Mouse (Mus musculus): ENCODE data around the gene Timm13. TPM values are rescaled to one million over a fixed set of nuclear protein-coding genes. Genes with fewer than 3 reads are reported as not detected.

Gene Timm13
- 67.2 to 77.1 TPM (median 71.8 TPM) in 4 replicates for total RNA-seq (2023; ENCODE audit: inconsistent age)

GRCm38 (mm10) chr10:80900318-80901247 lies at the start of gene Timm13:
Gene Timm13 (minus strand): TSS chr10:80900969.

GRCm38 (mm10) chr10:80929299-80930226 lies 28.8 kb upstream of the Timm13 start, which contains the start of gene Gadd45b:
Gene Gadd45b (plus strand): TSS chr10:80930073.

GRCm38 (mm10) chr10:80917779-80918434 lies 17.1 kb upstream of the Timm13 start, which contains the start of gene Lmnb2:
Gene Lmnb2 (minus strand): TSS chr10:80918245.

GRCm38 (mm10) chr10:80871581-80871980 lies 29.2 kb downstream of the Timm13 start, which contains the start of gene Tmprss9:
Gene Tmprss9 (plus strand): TSS chr10:80871848.

GRCm38 (mm10) chr10:80854913-80855748 lies 45.6 kb downstream of the Timm13 start, which contains the start of the genes Lsm7 and Sppl2b:
Gene Lsm7 (minus strand): TSS chr10:80855209.
Gene Sppl2b (plus strand): TSS chr10:80855275.

Other genes starting within 250 kb of the Timm13 start
- 28.4 to 35.4 TPM (median 33.8 TPM) in 4 replicates for gene Btbd2, start 243.9 kb downstream of the Timm13 start, total RNA-seq (2023; ENCODE audit: inconsistent age)
- 439 to 470 TPM (median 448 TPM) in 4 replicates for gene Mknk2, start 222.9 kb downstream of the Timm13 start, total RNA-seq (2023; ENCODE audit: inconsistent age)
- gene Mob3a, start 199.0 kb downstream of the Timm13 start, total RNA-seq (2023; ENCODE audit: inconsistent age): 98.5 to 112 TPM (median 103 TPM) in 4 replicates
- gene Izumo4, start 198.8 kb downstream of the Timm13 start, total RNA-seq (2023; ENCODE audit: inconsistent age): 27.3 to 49.1 TPM (median 36.6 TPM) in 4 replicates
- gene Ap3d1, start 158.7 kb downstream of the Timm13 start, total RNA-seq (2023; ENCODE audit: inconsistent age): 128 to 153 TPM (median 137 TPM) in 4 replicates
- 65.5 to 67.7 TPM (median 67.0 TPM) in 4 replicates for gene Dot1l, start 145.8 kb downstream of the Timm13 start, total RNA-seq (2023; ENCODE audit: inconsistent age)
- 69.6 to 87.1 TPM (median 77.5 TPM) in 4 replicates for gene Sf3a2, start 102.8 kb downstream of the Timm13 start, total RNA-seq (2023; ENCODE audit: inconsistent age)
- gene Plekhj1, start 102.3 kb downstream of the Timm13 start, total RNA-seq (2023; ENCODE audit: inconsistent age): 120 to 133 TPM (median 122 TPM) in 4 replicates
- gene Amh, start 95.7 kb downstream of the Timm13 start, total RNA-seq (2023; ENCODE audit: inconsistent age): 0.96 to 1.9 TPM (median 1.5 TPM) in 4 replicates
- gene Jsrp1, start 87.5 kb downstream of the Timm13 start, total RNA-seq (2023; ENCODE audit: inconsistent age): not detected in 4 replicates
- gene Oaz1, start 74.3 kb downstream of the Timm13 start, total RNA-seq (2023; ENCODE audit: inconsistent age): 502 to 594 TPM (median 550 TPM) in 4 replicates
- gene Lingo3, start 56.9 kb downstream of the Timm13 start, total RNA-seq (2023; ENCODE audit: inconsistent age): not detected in 4 replicates
- 20.6 to 35.7 TPM (median 27.3 TPM) in 4 replicates for gene Lsm7, start 45.8 kb downstream of the Timm13 start, total RNA-seq (2023; ENCODE audit: inconsistent age)
- 24.8 to 34.2 TPM (median 28.8 TPM) in 4 replicates for gene Sppl2b, start 45.7 kb downstream of the Timm13 start, total RNA-seq (2023; ENCODE audit: inconsistent age)
- gene Tmprss9, start 29.1 kb downstream of the Timm13 start, total RNA-seq (2023; ENCODE audit: inconsistent age): not detected in 4 replicates
- gene Lmnb2, start 17.3 kb upstream of the Timm13 start, total RNA-seq (2023; ENCODE audit: inconsistent age): 10.7 to 14.4 TPM (median 12.4 TPM) in 4 replicates
- 43.6 to 49.2 TPM (median 44.1 TPM) in 4 replicates for gene Gadd45b, start 29.1 kb upstream of the Timm13 start, total RNA-seq (2023; ENCODE audit: inconsistent age)
- gene Gng7, start 114.0 kb upstream of the Timm13 start, total RNA-seq (2023; ENCODE audit: inconsistent age): 0.19 to 0.39 TPM (median 0.22 TPM) in 3 of 4 replicates, not detected in the other
- not detected in 4 replicates for gene Diras1, start 124.7 kb upstream of the Timm13 start, total RNA-seq (2023; ENCODE audit: inconsistent age)
- 10.1 to 13.0 TPM (median 12.5 TPM) in 4 replicates for gene Slc39a3, start 136.5 kb upstream of the Timm13 start, total RNA-seq (2023; ENCODE audit: inconsistent age)
- 62.6 to 68.2 TPM (median 64.7 TPM) in 4 replicates for gene Sgta, start 159.2 kb upstream of the Timm13 start, total RNA-seq (2023; ENCODE audit: inconsistent age)
- gene Thop1, start 169.1 kb upstream of the Timm13 start, total RNA-seq (2023; ENCODE audit: inconsistent age): 17.0 to 20.3 TPM (median 17.5 TPM) in 4 replicates
- not detected in 4 replicates for gene Creb3l3, start 197.9 kb upstream of the Timm13 start, total RNA-seq (2023; ENCODE audit: inconsistent age)
- gene Map2k2, start 204.9 kb upstream of the Timm13 start, total RNA-seq (2023; ENCODE audit: inconsistent age): 129 to 154 TPM (median 146 TPM) in 4 replicates
- 96.3 to 108 TPM (median 102 TPM) in 4 replicates for gene Zbtb7a, start 234.3 kb upstream of the Timm13 start, total RNA-seq (2023; ENCODE audit: inconsistent age)